Mouse (Mus musculus) left cerebral cortex, postnatal 25 days (tissue): Measurements from ENCODE around the gene Ripply2. TPM values are rescaled to one million over a fixed set of nuclear protein-coding genes. Genes with fewer than 3 reads are reported as not detected.
A peak's percentile ranks its signal among the peaks of the same experiment; 100 is the strongest.
"Not testable (repeated sequence)": the region's sequence is repeated elsewhere in the genome, so short reads cannot be mapped to it uniquely, and the experiment has no call there.

Experiments used
- DNase-seq, 2 experiments: peaks; one replicate each; pipeline ENCODE4 v3.0.0; 2022; ENCODE audit warnings: low spot score in 2 of 2, mixed read lengths in 1 of 2
- intact Hi-C: fragments of 180-260 bp; cut with DNase I; formaldehyde crosslinking; loops from one replicate; pipeline ENCODE4 v1.15.1; 2025
- total RNA-seq, 2 experiments: library from RNA; stranded (reverse); gene quantifications; 2 replicates each; pipeline ENCODE4 v1.2.3; 2021

Gene Ripply2
- 1 to 10 TPM; 6.9 to 9.2 TPM for total RNA-seq

GRCm38 (mm10) chr9:87015288-87015937 is at the start of gene Ripply2:
Gene Ripply2 (plus strand): TSS chr9:87015537.
- intact Hi-C loops = loop anchor here (1.0 kb wide), 1 partner anchor 135 kb away; the partner anchor contains the start of gene Snap91
- DNase-seq = peak; percentile 53 to 55

DNA sequence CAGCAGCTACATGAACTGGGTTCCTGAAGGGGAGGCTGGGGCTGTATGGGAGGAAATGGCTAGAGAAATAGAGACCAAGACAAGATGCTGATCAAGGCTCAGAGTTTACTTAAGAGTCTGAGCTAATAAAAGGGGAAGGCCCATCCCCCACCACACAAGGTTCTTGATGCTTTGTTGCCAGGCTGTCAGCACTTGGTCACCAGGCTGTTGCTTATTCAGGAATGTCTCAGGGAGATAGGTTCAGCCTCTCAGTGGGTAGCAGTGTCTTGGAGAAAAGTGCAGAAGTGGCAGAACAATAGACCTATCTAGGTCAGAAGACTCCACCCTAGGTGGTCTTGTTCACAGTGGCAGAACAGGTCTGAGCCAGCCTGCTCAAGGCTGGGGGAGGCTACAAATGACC is 42.9 kb upstream of the Ripply2 start:
- DNase-seq, intact Hi-C loops: not testable (repeated sequence)

- peak in 1 of 2 experiments; percentile 40 for DNase-seq
- intact Hi-C loops = no loop called here
These were observed 41.8 kb upstream of the Ripply2 start for GRCm38 (mm10) chr9:86973562-86973961.

GRCm38 (mm10) chr9:86976896-86977295 is 38.4 kb upstream of the Ripply2 start:
- peak; percentile 16 to 50 for DNase-seq
- intact Hi-C loops = no loop called here

- DNase-seq = no peak
- intact Hi-C loops = no loop called here
These were observed 37.0 kb upstream of the Ripply2 start for GRCm38 (mm10) chr9:86978257-86978907.

GRCm38 (mm10) chr9:86980048-86980447 is 35.3 kb upstream of the Ripply2 start:
- intact Hi-C loops = no loop called here
- no peak for DNase-seq

- no peak for DNase-seq
- intact Hi-C loops = no loop called here
These were observed 34.4 kb upstream of the Ripply2 start for GRCm38 (mm10) chr9:86980942-86981341.

DNA sequence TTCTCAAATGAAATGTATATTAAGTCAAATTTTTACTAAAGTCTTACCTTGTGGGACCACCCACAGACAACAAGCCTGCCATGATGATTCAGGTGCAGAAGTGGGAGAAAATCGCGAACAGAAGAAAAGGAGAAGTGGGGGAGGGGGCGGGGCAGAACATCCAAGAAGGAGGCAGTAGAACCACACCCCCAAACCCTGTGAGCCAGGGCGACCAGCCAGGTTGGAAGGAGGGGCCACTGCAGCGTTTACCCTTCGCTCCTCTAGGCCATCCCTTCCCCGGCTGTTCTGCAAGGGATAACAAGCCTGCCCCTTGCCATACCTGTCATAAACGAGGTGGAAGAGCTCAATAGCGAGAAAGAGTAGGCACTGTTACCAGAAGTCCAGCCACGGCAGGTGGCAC is 33.8 kb upstream of the Ripply2 start:
- DNase-seq = no peak
- intact Hi-C loops = no loop called here

DNA sequence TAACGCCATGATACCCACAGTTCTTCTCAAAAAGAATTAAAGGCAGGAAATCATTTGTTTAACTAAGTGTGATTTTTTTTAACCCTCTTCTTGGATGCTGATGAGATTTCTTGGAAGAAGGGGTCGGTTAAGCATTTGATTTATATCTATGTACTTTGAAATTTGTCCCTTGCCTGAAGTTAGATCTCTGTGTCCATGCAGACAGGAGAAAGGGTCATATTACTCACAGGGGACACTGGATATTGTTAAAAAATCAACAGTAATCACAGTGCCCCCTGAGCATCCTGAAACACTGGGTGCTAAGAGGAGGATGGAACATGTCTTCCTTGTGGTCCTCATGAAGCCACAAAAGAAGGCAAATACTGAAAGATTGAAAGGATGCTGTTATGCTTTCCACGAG is 30.8 kb upstream of the Ripply2 start:
- intact Hi-C loops = no loop called here
- no peak for DNase-seq

DNA sequence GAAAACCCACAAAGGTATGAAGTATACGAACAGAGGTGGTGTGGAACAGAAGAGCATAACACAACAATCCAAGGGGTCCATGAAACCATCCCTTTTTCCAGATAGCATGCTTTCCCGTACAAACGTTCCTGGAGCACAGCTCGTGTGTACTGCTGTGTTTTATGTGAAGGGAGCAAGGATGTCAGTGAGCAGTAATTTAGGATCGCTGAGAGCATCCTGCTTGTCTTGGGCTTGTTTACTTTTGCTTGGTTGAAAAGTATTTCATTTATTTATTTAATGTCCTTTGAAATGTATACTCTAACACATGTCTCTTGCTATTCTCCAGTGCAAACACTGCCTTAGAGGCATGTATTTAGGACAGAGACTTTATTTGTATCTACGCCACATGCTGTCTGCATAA is 30.2 kb upstream of the Ripply2 start:
- intact Hi-C loops = no loop called here
- no peak for DNase-seq

DNA sequence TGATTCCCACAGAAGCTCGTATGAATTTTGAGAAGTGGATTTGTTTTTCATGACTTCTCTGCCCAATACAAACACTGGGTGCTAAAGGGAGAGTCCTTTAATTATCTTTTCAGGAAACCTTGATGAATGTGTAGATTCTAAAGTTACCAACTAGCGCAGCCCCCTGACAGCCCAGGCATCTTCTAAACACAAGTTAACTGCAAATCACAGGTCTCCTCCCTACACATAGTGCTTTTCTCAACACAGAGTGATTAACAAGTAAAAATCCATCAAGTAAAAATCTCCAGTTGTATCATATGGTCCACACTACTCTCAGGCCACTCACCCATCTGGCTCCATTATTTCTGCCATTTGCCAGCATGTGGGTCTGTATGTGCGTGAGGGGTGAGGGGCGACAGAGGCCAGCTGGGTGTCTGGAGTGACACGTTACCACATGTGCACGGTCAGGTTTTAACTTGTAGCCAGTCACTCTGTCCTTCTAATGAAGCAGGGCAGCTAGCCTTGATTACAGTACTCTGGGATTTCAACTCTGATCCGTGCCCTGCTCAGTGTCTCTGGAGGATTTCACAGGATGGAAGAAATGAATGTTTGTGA is 28.5 kb upstream of the Ripply2 start:
- no peak for DNase-seq
- intact Hi-C loops = no loop called here

- no peak for DNase-seq
- intact Hi-C loops = loop anchor here (5.0 kb wide), 1 partner anchor 58 kb away; no protein-coding TSS in a partner anchor
These were observed 25.5 kb upstream of the Ripply2 start for GRCm38 (mm10) chr9:86989822-86990221.

DNA sequence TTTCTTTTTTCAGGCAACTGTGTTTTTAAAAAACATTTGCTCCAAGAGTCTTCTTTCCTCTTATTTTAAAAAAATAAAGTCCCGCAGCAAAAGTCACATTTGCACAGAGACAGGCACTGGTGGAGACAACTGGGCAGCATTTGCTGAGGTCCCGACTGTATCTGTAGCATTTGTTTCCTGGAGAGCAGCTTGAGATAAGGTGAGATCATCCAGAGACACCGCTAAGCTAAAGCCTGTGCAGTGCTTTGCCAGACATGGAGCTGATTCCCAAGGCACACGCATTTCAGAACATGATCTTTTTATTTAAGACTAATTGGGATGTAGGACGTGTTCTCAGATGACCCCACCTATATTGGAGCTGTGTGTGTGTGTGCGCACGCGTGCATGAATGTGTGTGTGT is 23.6 kb upstream of the Ripply2 start:
- intact Hi-C loops = loop anchor here (5.0 kb wide), 1 partner anchor 59 kb away; no protein-coding TSS in a partner anchor
- DNase-seq = no peak

DNA sequence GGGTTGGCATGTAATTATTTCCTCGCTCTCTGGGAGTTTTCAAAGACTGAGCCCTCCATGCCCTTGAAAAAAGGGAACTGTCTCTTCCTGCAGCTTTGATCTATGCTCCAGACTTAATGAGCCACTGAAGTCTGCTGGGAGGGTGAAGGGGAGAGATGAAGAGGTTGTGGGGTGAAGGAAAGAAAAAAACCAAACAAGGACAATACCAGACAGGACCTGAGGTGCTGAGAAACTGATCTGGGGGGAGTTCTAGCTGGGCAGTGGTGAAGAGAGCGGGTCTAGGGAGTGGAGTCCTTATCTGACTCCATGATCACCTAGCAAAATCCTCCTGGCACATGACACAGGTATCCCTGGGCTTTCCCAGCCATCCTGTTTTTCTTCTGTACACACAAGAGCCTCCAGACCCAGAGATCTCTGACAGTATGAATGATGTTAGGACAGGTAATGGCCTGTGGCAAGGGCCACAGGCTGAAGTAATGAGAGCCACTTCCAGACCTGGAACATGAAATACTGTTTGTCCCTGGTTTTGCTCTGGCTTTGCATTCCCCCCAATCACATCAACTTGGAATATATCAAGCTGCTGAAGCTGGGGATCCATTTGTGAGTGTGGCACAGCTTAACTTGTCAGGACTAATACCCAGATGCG is 18.2 kb upstream of the Ripply2 start:
- DNase-seq = no peak
- intact Hi-C loops = no loop called here

DNA sequence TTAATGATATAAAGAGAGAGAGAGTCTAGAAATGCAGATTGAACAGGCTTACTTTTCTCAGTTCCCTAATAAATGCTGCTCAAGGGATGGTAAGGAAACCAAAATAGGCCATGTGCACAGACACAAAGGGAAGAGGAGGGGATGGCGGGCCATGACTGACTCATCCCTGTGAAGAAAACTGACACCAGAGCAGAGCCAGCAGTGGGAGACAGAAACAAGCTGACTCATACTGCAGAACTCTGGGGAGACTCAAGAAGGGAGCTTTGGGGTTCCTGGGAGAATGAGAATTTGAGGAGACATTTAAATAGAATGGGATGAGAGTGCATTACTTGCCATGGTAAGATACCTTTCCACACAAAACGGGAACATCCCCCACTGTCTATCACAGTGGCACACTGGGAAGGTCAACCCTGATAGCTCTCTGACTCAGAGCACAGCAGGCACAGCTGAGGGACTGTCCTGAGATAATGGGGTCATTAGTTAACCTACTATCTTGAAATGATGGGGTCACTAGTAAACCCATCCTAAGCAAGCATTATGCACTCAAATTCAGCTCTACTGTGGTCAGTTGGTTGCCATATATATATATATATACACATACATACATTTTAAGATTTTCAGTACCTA is 15.3 kb upstream of the Ripply2 start:
- DNase-seq = peak; percentile 47 to 91
- intact Hi-C loops = loop anchor here (1.0 kb wide), 1 partner anchor 120 kb away; the partner anchor contains the start of gene Snap91

GRCm38 (mm10) chr9:87004701-87005434 is 10.5 kb upstream of the Ripply2 start:
- DNase-seq = no peak

DNA sequence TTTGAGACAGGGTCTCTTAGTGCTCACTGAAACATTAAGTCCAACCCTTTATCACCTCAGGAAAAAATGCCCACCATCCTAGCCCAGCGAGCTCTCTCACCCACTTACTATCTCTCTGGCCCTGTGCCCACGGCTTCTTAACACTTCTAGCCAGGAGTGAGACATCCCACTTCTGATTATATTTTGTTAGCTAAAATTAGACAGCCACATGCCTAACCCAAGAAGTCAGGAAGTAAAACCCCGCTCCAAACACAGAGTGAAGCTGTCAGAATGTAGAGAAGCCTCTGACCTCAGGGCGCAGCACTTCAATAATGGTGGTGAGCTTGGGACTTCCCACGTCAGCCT is 9.9 kb upstream of the Ripply2 start:
- intact Hi-C loops = no loop called here
- no peak for DNase-seq

More at GRCm38 (mm10) chr9:87004701-87005434, 10.5 kb upstream of the Ripply2 start:
- intact Hi-C loops = no loop called here

GRCm38 (mm10) chr9:87008507-87008906 is 6.8 kb upstream of the Ripply2 start:
- intact Hi-C loops = no loop called here

GRCm38 (mm10) chr9:87008919-87009318 is 6.4 kb upstream of the Ripply2 start:
- intact Hi-C loops = no loop called here
- no peak for DNase-seq

More at GRCm38 (mm10) chr9:87008507-87008906, 6.8 kb upstream of the Ripply2 start:
- DNase-seq = peak in 1 of 2 experiments; percentile 45
